In the genomic region with DNA sequence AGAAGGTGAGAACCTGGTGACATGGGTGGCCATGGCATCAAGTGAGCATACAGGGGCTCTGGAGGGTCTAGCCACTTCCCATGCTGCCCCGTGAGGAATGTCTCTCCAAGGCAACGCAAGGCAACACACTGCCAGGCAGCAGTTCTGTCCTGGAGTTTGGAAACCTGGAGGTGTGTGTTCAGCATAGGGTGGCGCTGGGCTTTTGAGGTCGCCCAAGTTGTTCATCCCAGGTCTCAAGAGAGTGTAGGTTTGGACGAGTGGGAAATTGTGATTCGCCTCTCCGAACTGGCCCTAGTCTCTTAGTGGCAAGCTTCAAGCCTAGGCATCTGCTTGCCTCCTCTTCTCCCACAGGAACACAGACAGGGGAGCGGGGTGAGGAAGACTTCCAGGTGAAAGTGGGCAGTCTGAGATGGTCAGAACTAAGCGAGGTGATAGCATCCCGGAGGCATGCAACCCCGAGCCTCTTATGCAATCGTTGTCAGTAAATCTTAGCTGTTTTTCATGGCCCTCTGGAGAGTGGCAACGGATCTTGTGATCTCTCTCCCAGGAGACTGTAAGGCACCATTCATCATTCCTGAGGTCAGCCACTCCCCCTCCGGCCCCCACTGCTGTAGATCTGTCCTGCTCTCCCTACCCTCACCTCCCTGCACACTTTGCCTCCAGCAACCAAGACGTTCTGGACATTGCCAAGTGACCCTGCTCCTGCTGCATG, we compare ENCODE assay signal across 9 mouse cellular contexts. TPM values are rescaled to one million over a fixed set of nuclear protein-coding genes. Genes with fewer than 3 reads are reported as not detected.
DNase-seq lines count a peak whose midpoint lies in the region; ATAC-seq and TF ChIP-seq lines count a peak whose summit lies in the region.
"Had no signal": no experiment of that assay in that cellular context is flagged by ENCODE, and none has a peak within 500 bp of the region (broad histone marks: within the 10 kb centered on the region; RNA-seq: fewer than 3 reads in every experiment).

No protein-coding gene starts in this region.

- no peak for DNase-seq in heart, adult 8-10 months (ENCODE audit: low spot score)
- peak; percentile 41 for DNase-seq in embryo, embryonic 11 days
- DNase-seq in liver, embryonic 14.5 days (ENCODE audit: low read depth in 3 of 3, low spot score in 3 of 3), result no peak
- DNase-seq in T-cell, adult 2 months (ENCODE audit: low spot score), result no peak
- no peak for DNase-seq in c-Kit-positive CD71-positive TER-119-positive erythroid progenitor cells, embryonic 14.5 days (ENCODE audit: low spot score)

- no peak for TF ChIP-seq CTCF in liver, embryonic 14.5 days (IDR thresholded peaks at IDR 0.05; ENCODE audit: low read depth)

- H3K27me3 ChIP-seq in heart, embryonic 13.5 days (replicated peaks), result peaks cover 35% of the 10 kb centered on the region; the same call in 1 of the 2 replicates
- H3K27me3 ChIP-seq in hindbrain, embryonic 16.5 days (replicated peaks; ENCODE audit: control insufficient read depth, insufficient read depth, low read length), result peaks cover 14% of the 10 kb centered on the region
- H3K27me3 ChIP-seq in liver, embryonic 14.5 days (ENCODE audit: control insufficient read depth, insufficient read depth, low read length), result peaks cover 22% of the 10 kb centered on the region
- 0 out of 2 replicates have a peak, but pooled peaks cover 3% of the 10 kb centered on the region for H3K27me3 ChIP-seq in stomach, embryonic 16.5 days (ENCODE audit: control insufficient read depth, insufficient read depth, low read length)

- no peak overlapping the region for H3K27ac ChIP-seq in heart, embryonic 13.5 days (replicated peaks)
- H3K27ac ChIP-seq in hindbrain, embryonic 16.5 days (ENCODE audit: low read depth, low read length), result no peak overlapping the region
- H3K27ac ChIP-seq in liver, embryonic 14.5 days, result no peak overlapping the region
- no peak overlapping the region for H3K27ac ChIP-seq in stomach, embryonic 16.5 days (ENCODE audit: low read length)

- ATAC-seq in heart, embryonic 13.5 days (ENCODE audit: extremely low read depth, insufficient number of reproducible peaks, low FRiP score, low TSS enrichment), result no peak
- ATAC-seq in hindbrain, embryonic 16.5 days, result peak; percentile 38; the same call in 1 of the 2 replicates
- ATAC-seq in liver, embryonic 14.5 days (ENCODE audit: insufficient read depth), result no peak
- no peak; the same call in 1 of the 2 replicates for ATAC-seq in stomach, embryonic 16.5 days (ENCODE audit: insufficient read depth, low FRiP score)

- peak overlapping the region; percentile 95 for H3K4me2 ChIP-seq in heart, embryonic 13.5 days
- peak overlapping the region; percentile 61 for H3K4me2 ChIP-seq in hindbrain, embryonic 16.5 days (ENCODE audit: low read length)
- H3K4me2 ChIP-seq in liver, embryonic 14.5 days (ENCODE audit: low read depth), result peak overlapping the region; percentile 56
- H3K4me2 ChIP-seq in stomach, embryonic 16.5 days (ENCODE audit: low read depth, low read length), result peak overlapping the region; percentile 74

- 14% methylated on average over 15 of the region's 15 CpGs for WGBS in heart, embryonic 13.5 days
- 24% methylated on average over 15 of the region's 15 CpGs for WGBS in hindbrain, embryonic 16.5 days
- 12% methylated on average over 15 of the region's 15 CpGs for WGBS in liver, embryonic 14.5 days (ENCODE audit: insufficient replicate concordance)
- 16% methylated on average over 15 of the region's 15 CpGs for WGBS in stomach, embryonic 16.5 days

- H3K9ac ChIP-seq in heart, embryonic 13.5 days, result peak overlapping the region; percentile 84
- no peak overlapping the region for H3K9ac ChIP-seq in hindbrain, embryonic 16.5 days (ENCODE audit: low read depth, low read length)
- H3K9ac ChIP-seq in liver, embryonic 14.5 days (replicated peaks), result no peak overlapping the region
- H3K9ac ChIP-seq in stomach, embryonic 16.5 days (ENCODE audit: low read length), result peak overlapping the region; percentile 76

- TF ChIP-seq EP300 in liver, embryonic 14.5 days (IDR thresholded peaks at IDR 0.05; ENCODE audit: low read depth), result no peak

- H3K4me3 ChIP-seq in heart, embryonic 13.5 days, result peak overlapping the region; percentile 63
- peak overlapping the region; percentile 39 for H3K4me3 ChIP-seq in hindbrain, embryonic 16.5 days (ENCODE audit: low read length)
- H3K4me3 ChIP-seq in liver, embryonic 14.5 days (ENCODE audit: insufficient read depth in 1 of 2, low read depth in 2 of 2, low read length in 2 of 2), result peak overlapping the region; percentile 22 to 45
- H3K4me3 ChIP-seq in stomach, embryonic 16.5 days (replicated peaks; ENCODE audit: low read length), result peak overlapping the region; percentile 57

- peaks cover 29% of the 10 kb centered on the region for H3K4me1 ChIP-seq in heart, embryonic 13.5 days
- H3K4me1 ChIP-seq in hindbrain, embryonic 16.5 days (ENCODE audit: control insufficient read depth, insufficient read depth, low read depth, low read length), result peaks cover 7% of the 10 kb centered on the region; the same call in 1 of the 2 replicates
- 0 out of 4 replicates have a peak, but pooled peaks cover 0 to 3% of the 10 kb centered on the region in 2 experiments for H3K4me1 ChIP-seq in liver, embryonic 14.5 days (replicated peaks; ENCODE audit: control insufficient read depth in 2 of 2, insufficient read depth in 2 of 2, low read length in 1 of 2)
- peaks cover 3% of the 10 kb centered on the region for H3K4me1 ChIP-seq in stomach, embryonic 16.5 days (ENCODE audit: control insufficient read depth, insufficient read depth, low read length)

- peaks cover 18% of the 10 kb centered on the region for H3K36me3 ChIP-seq in heart, embryonic 13.5 days
- no peaks in the 10 kb centered on the region for H3K36me3 ChIP-seq in hindbrain, embryonic 16.5 days (ENCODE audit: control insufficient read depth, insufficient read depth, low read length)
- H3K36me3 ChIP-seq in liver, embryonic 14.5 days (replicated peaks; ENCODE audit: control insufficient read depth, insufficient read depth, low read depth), result no peaks in the 10 kb centered on the region
- H3K36me3 ChIP-seq in stomach, embryonic 16.5 days (ENCODE audit: control insufficient read depth, insufficient read depth, low read length), result no peaks in the 10 kb centered on the region

- H3K9me3 ChIP-seq in heart, embryonic 13.5 days, result no peaks in the 10 kb centered on the region
- H3K9me3 ChIP-seq in hindbrain, embryonic 16.5 days (ENCODE audit: control insufficient read depth, low read length), result no peaks in the 10 kb centered on the region
- H3K9me3 ChIP-seq in liver, embryonic 14.5 days (ENCODE audit: control insufficient read depth, low read length), result no peaks in the 10 kb centered on the region
- H3K9me3 ChIP-seq in stomach, embryonic 16.5 days (replicated peaks; ENCODE audit: control insufficient read depth, low read length), result no peaks in the 10 kb centered on the region

RNA-seq across cellular contexts. Expression of gene Aebp1, which starts 0.8 kb away (rescaled TPM):
- 32.3 and 36.1 TPM in 2 replicates for polyA plus RNA-seq in heart, embryonic 13.5 days (2015; fragmentation: Nextera tagmentation; extraction: Ambion mirVana)
- total RNA-seq in heart, adult 8-10 months (2022), result 10 to 100 TPM; 14.9 to 28.0 (median 19.4) TPM
- 27.4 and 35.8 TPM in 2 replicates for polyA plus RNA-seq in hindbrain, embryonic 16.5 days (2015; fragmentation: Nextera tagmentation; extraction: Ambion mirVana)
- polyA plus RNA-seq in liver, embryonic 14.5 days (2012; rRNA removed), result 3.0 and 3.3 TPM in 2 replicates
- 4.2 and 4.5 TPM in 2 replicates for polyA plus RNA-seq in liver, embryonic 14.5 days (2014; fragmentation: Nextera tagmentation; extraction: Ambion mirVana)
- 50.6 and 56.1 TPM in 2 replicates for polyA plus RNA-seq in stomach, embryonic 16.5 days (2015; fragmentation: Nextera tagmentation; extraction: Ambion mirVana)
- total RNA-seq: MEL had no signal

RNA-seq across cellular contexts. Expression of gene Pold2, which starts 15.5 kb away (rescaled TPM):
- 109 and 127 TPM in 2 replicates for polyA plus RNA-seq in heart, embryonic 13.5 days (2015; fragmentation: Nextera tagmentation; extraction: Ambion mirVana)
- 10 to 100 TPM; 33.1 to 50.4 (median 39.8) TPM for total RNA-seq in heart, adult 8-10 months (2022)
- 59.6 and 62.5 TPM in 2 replicates for polyA plus RNA-seq in hindbrain, embryonic 16.5 days (2015; fragmentation: Nextera tagmentation; extraction: Ambion mirVana)
- 45.0 and 58.7 TPM in 2 replicates for polyA plus RNA-seq in liver, embryonic 14.5 days (2012; rRNA removed)
- 54.8 and 56.5 TPM in 2 replicates for polyA plus RNA-seq in liver, embryonic 14.5 days (2014; fragmentation: Nextera tagmentation; extraction: Ambion mirVana)
- polyA plus RNA-seq in stomach, embryonic 16.5 days (2015; fragmentation: Nextera tagmentation; extraction: Ambion mirVana), result 112 and 116 TPM in 2 replicates

RNA-seq across cellular contexts. Expression of gene Polm, which starts 24.7 kb away (rescaled TPM):
- polyA plus RNA-seq in heart, embryonic 13.5 days (2015; fragmentation: Nextera tagmentation; extraction: Ambion mirVana), result 5.8 and 6.9 TPM in 2 replicates
- total RNA-seq in heart, adult 8-10 months (2022), result 1 to 10 TPM; 1.8 to 3.3 (median 2.8) TPM
- 5.5 and 6.1 TPM in 2 replicates for polyA plus RNA-seq in hindbrain, embryonic 16.5 days (2015; fragmentation: Nextera tagmentation; extraction: Ambion mirVana)
- polyA plus RNA-seq in liver, embryonic 14.5 days (2012; rRNA removed), result 4.1 TPM in 2 replicates
- 1.5 and 2.1 TPM in 2 replicates for polyA plus RNA-seq in liver, embryonic 14.5 days (2014; fragmentation: Nextera tagmentation; extraction: Ambion mirVana)
- polyA plus RNA-seq in stomach, embryonic 16.5 days (2015; fragmentation: Nextera tagmentation; extraction: Ambion mirVana), result 9.6 and 10.1 TPM in 2 replicates

RNA-seq across cellular contexts. Expression of gene Myl7, which starts 36.0 kb away (rescaled TPM):
- polyA plus RNA-seq in heart, embryonic 13.5 days (2015; fragmentation: Nextera tagmentation; extraction: Ambion mirVana), result 4,508 and 5,229 TPM in 2 replicates
- total RNA-seq in heart, adult 8-10 months (2022), result 100 to 1,000 TPM; 455 to 787 (median 725) TPM
- 0.49 TPM in 1 of 2 replicates, not detected in the other for polyA plus RNA-seq in hindbrain, embryonic 16.5 days (2015; fragmentation: Nextera tagmentation; extraction: Ambion mirVana)
- polyA plus RNA-seq in liver, embryonic 14.5 days (2012; rRNA removed), result 3.2 and 4.6 TPM in 2 replicates
- polyA plus RNA-seq in liver, embryonic 14.5 days (2014; fragmentation: Nextera tagmentation; extraction: Ambion mirVana), result 6.6 and 7.5 TPM in 2 replicates
- 32.4 and 43.0 TPM in 2 replicates for polyA plus RNA-seq in stomach, embryonic 16.5 days (2015; fragmentation: Nextera tagmentation; extraction: Ambion mirVana)
- total RNA-seq: MEL had no signal

RNA-seq across cellular contexts. Expression of gene Pgam2, which starts 59.0 kb away (rescaled TPM):
- polyA plus RNA-seq in heart, embryonic 13.5 days (2015; fragmentation: Nextera tagmentation; extraction: Ambion mirVana), result 801 and 908 TPM in 2 replicates
- total RNA-seq in heart, adult 8-10 months (2022), result 1,000 to 10,000 TPM in 2 of 4 experiments, 100 to 1,000 TPM in 2; 838 to 1,132 (median 977) TPM
- 3.3 and 13.6 TPM in 2 replicates for polyA plus RNA-seq in hindbrain, embryonic 16.5 days (2015; fragmentation: Nextera tagmentation; extraction: Ambion mirVana)
- polyA plus RNA-seq in liver, embryonic 14.5 days (2012; rRNA removed), result 0.15 and 0.36 TPM in 2 replicates
- 1.2 and 1.5 TPM in 2 replicates for polyA plus RNA-seq in liver, embryonic 14.5 days (2014; fragmentation: Nextera tagmentation; extraction: Ambion mirVana)
- 5.4 and 78.0 TPM in 2 replicates for polyA plus RNA-seq in stomach, embryonic 16.5 days (2015; fragmentation: Nextera tagmentation; extraction: Ambion mirVana)

Comparison
In these comparisons a context has a peak if more than half of its experiments do, and no peak if none do; other contexts are left out.
1. H3K9ac ChIP-seq: peak in heart, embryonic 13.5 days (single experiment) and stomach, embryonic 16.5 days (single experiment); none in hindbrain, embryonic 16.5 days (single experiment) and liver, embryonic 14.5 days (single experiment).
2. Peak in every context shown above with its lines, with median percentiles within 50 percentile points of each other: H3K4me2 ChIP-seq and H3K4me3 ChIP-seq.